Mouse (Mus musculus): Measurements from ENCODE around the gene Pltp. TPM values are rescaled to one million over a fixed set of nuclear protein-coding genes. Genes with fewer than 3 reads are reported as not detected.

Pltp gene
- polyA plus RNA-seq, 1 experiment from 2014 or later = 16.2 TPM

DNA sequence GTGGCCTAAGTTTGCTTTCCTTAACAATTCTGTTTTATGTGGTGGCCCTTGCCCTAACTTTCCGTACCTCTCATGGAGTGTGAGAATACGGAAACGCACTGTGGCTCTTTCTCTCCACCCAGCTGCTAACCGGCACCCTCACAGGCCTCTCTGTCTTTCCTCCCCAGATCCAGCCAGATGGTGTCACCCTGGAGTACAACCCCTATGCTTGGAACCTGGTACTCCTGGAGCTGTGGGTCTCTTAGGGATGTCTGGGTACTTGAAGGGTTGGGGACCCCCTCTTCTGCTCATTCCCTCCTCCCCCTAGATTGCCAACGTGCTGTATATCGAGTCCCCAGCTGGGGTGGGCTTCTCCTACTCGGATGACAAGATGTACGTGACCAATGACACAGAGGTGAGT lies 23.0 kb downstream of the Pltp start:
- peak overlapping the region; percentile 61 for H3K9ac ChIP-seq (ENCODE audit: low read depth, low read length)
- H3K9me3 ChIP-seq (ENCODE audit: control insufficient read depth) = no peaks in the 10 kb centered on the region
- peaks cover 34% of the 10 kb centered on the region for H3K36me3 ChIP-seq (ENCODE audit: control insufficient read depth, insufficient read depth)
- TF ChIP-seq CTCF (IDR thresholded peaks at IDR 0.05; ENCODE audit: low read depth) = peak; percentile 49
- H3K4me3 ChIP-seq (ENCODE audit: low read depth, low read length) = peak overlapping the region; percentile 57
- WGBS = 39% methylated on average over 8 of the region's 8 CpGs
- H3K4me1 ChIP-seq (replicated peaks; ENCODE audit: control insufficient read depth, insufficient read depth, low read length) = 0 out of 2 replicates have a peak, but pooled peaks cover 3% of the 10 kb centered on the region
- no peak for ATAC-seq
- H3K27me3 ChIP-seq (replicated peaks; ENCODE audit: control insufficient read depth, insufficient read depth, low read length) = no peaks in the 10 kb centered on the region
- H3K4me2 ChIP-seq (replicated peaks; ENCODE audit: low read depth) = peak overlapping the region; percentile 92
- H3K27ac ChIP-seq (ENCODE audit: low read depth, low read length) = peak overlapping the region; percentile 83

DNA sequence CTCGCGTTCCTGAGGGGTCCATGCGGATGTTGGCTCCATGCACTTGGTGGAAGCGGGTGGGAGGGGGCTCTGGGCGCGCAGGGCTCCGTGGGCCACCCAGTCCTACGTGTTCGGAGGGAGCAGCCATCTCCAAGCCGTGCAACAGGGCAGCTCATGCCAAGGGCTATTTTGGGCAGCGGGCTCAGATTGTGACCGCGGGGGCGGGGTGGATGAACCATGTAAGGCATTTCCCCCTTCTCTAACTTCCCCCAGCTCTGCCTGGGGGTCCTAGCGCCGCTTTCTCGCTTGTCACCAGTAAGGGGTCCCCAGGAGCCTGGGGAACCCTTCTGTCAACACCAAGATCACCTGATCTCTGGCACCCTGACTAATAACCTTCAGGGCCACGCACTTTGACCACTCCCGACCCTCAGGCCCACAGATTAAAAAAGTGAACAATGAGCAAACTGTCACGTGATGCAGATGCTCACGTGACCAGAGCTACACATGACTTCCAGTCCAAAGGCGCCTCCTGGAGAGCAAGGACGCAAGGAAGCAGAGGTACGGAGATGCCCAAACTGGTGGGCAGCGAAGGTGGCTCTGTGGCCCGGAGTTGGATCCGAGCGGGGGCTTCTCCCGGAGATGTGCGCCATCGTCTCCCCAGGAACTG lies 24.1 kb downstream of the Pltp start, which contains the start of gene Neurl2:
TSS of gene Neurl2 (minus strand) at position 143 of the 646 bp plus-strand sequence.
- 0 out of 2 replicates have a peak, but pooled peaks cover 3% of the 10 kb centered on the region for H3K4me1 ChIP-seq (replicated peaks; ENCODE audit: control insufficient read depth, insufficient read depth, low read length)
- under 1% methylated on average over 30 of the region's 31 CpGs for WGBS

GRCm38 (mm10) chr2:164832748-164833301 lies 24.7 kb downstream of the Pltp start, which contains the start of gene Ctsa:
Gene Ctsa (plus strand): TSS chr2:164832873.
- peaks cover 21% of the 10 kb centered on the region for H3K36me3 ChIP-seq (ENCODE audit: control insufficient read depth, insufficient read depth)
- H3K27me3 ChIP-seq (replicated peaks; ENCODE audit: control insufficient read depth, insufficient read depth, low read length) = no peaks in the 10 kb centered on the region
- no peaks in the 10 kb centered on the region for H3K9me3 ChIP-seq (ENCODE audit: control insufficient read depth)
- H3K4me1 ChIP-seq (replicated peaks; ENCODE audit: control insufficient read depth, insufficient read depth, low read length) = 0 out of 2 replicates have a peak, but pooled peaks cover 3% of the 10 kb centered on the region
- peak within 1 kb of the TSS; percentile 83 for H3K27ac ChIP-seq (ENCODE audit: low read depth, low read length)
- TF ChIP-seq CTCF (IDR thresholded peaks at IDR 0.05; ENCODE audit: low read depth) = peak; percentile 87
- peak within 1 kb of the TSS; percentile 57 for H3K4me3 ChIP-seq (ENCODE audit: low read depth, low read length)
- peak; percentile 43 for ATAC-seq
- WGBS = 1% methylated on average over 35 of the region's 35 CpGs
- peak within 1 kb of the TSS; percentile 92 for H3K4me2 ChIP-seq (replicated peaks; ENCODE audit: low read depth)
- peak within 1 kb of the TSS; percentile 61 for H3K9ac ChIP-seq (ENCODE audit: low read depth, low read length)

More for the DNA sequence above, 24.1 kb downstream of the Pltp start, which contains the start of gene Neurl2:
- no peaks in the 10 kb centered on the region for H3K9me3 ChIP-seq (ENCODE audit: control insufficient read depth)
- peak; percentile 52 for ATAC-seq
- H3K27me3 ChIP-seq (replicated peaks; ENCODE audit: control insufficient read depth, insufficient read depth, low read length) = no peaks in the 10 kb centered on the region
- H3K36me3 ChIP-seq (ENCODE audit: control insufficient read depth, insufficient read depth) = peaks cover 23% of the 10 kb centered on the region
- peak; percentile 48 for TF ChIP-seq CTCF (IDR thresholded peaks at IDR 0.05; ENCODE audit: low read depth)
- peak within 1 kb of the TSS; percentile 92 for H3K4me2 ChIP-seq (replicated peaks; ENCODE audit: low read depth)
- peak within 1 kb of the TSS; percentile 61 for H3K9ac ChIP-seq (ENCODE audit: low read depth, low read length)
- peak within 1 kb of the TSS; percentile 57 for H3K4me3 ChIP-seq (ENCODE audit: low read depth, low read length)
- peak within 1 kb of the TSS; percentile 83 for H3K27ac ChIP-seq (ENCODE audit: low read depth, low read length)

- peak overlapping the region; percentile 92 for H3K4me2 ChIP-seq (replicated peaks; ENCODE audit: low read depth)
- peak overlapping the region; percentile 83 for H3K27ac ChIP-seq (ENCODE audit: low read depth, low read length)
- H3K27me3 ChIP-seq (replicated peaks; ENCODE audit: control insufficient read depth, insufficient read depth, low read length) = no peaks in the 10 kb centered on the region
- H3K36me3 ChIP-seq (ENCODE audit: control insufficient read depth, insufficient read depth) = peaks cover 21% of the 10 kb centered on the region
- WGBS = 53% methylated on average over 16 of the region's 16 CpGs
- H3K9me3 ChIP-seq (ENCODE audit: control insufficient read depth) = no peaks in the 10 kb centered on the region
- ATAC-seq = no peak
- H3K9ac ChIP-seq (ENCODE audit: low read depth, low read length) = peak overlapping the region; percentile 61
- TF ChIP-seq CTCF (IDR thresholded peaks at IDR 0.05; ENCODE audit: low read depth) = no peak
- 0 out of 2 replicates have a peak, but pooled peaks cover 3% of the 10 kb centered on the region for H3K4me1 ChIP-seq (replicated peaks; ENCODE audit: control insufficient read depth, insufficient read depth, low read length)
- no peak overlapping the region for H3K4me3 ChIP-seq (ENCODE audit: low read depth, low read length)
These were observed 25.3 kb downstream of the Pltp start for GRCm38 (mm10) chr2:164832032-164832747.

- Histone ChIP-seq H3K4me3 (ENCODE audit: low read depth, low read length) (no peak overlapping the region), H3K9me3 (ENCODE audit: control insufficient read depth) (no peaks in the 10 kb centered on the region), H3K4me2 (replicated peaks; ENCODE audit: low read depth) (no peak overlapping the region), H3K4me1 (replicated peaks; ENCODE audit: control insufficient read depth, insufficient read depth, low read length) (0 out of 2 replicates have a peak, but pooled peaks cover 3% of the 10 kb centered on the region), H3K9ac (ENCODE audit: low read depth, low read length) (no peak overlapping the region), H3K27ac (ENCODE audit: low read depth, low read length) (no peak overlapping the region; the same call in 1 of the 2 replicates), H3K27me3 (replicated peaks; ENCODE audit: control insufficient read depth, insufficient read depth, low read length) (no peaks in the 10 kb centered on the region), H3K36me3 (ENCODE audit: control insufficient read depth, insufficient read depth) (peaks cover 22% of the 10 kb centered on the region)
- no peak for TF ChIP-seq CTCF (IDR thresholded peaks at IDR 0.05; ENCODE audit: low read depth)
- peak; percentile 22; the same call in 1 of the 2 replicates for ATAC-seq
- WGBS = 66% methylated on average over 10 of the region's 10 CpGs
These were observed 26.5 kb downstream of the Pltp start for GRCm38 (mm10) chr2:164831029-164831428.

- no peak overlapping the region for H3K27ac ChIP-seq (ENCODE audit: low read depth, low read length)
- ATAC-seq = no peak
- no peaks in the 10 kb centered on the region for H3K9me3 ChIP-seq (ENCODE audit: control insufficient read depth)
- no peak overlapping the region for H3K9ac ChIP-seq (ENCODE audit: low read depth, low read length)
- 0 out of 2 replicates have a peak, but pooled peaks cover 3% of the 10 kb centered on the region for H3K4me1 ChIP-seq (replicated peaks; ENCODE audit: control insufficient read depth, insufficient read depth, low read length)
- TF ChIP-seq CTCF (IDR thresholded peaks at IDR 0.05; ENCODE audit: low read depth) = no peak
- H3K27me3 ChIP-seq (replicated peaks; ENCODE audit: control insufficient read depth, insufficient read depth, low read length) = no peaks in the 10 kb centered on the region
- H3K4me2 ChIP-seq (replicated peaks; ENCODE audit: low read depth) = no peak overlapping the region
- peaks cover 34% of the 10 kb centered on the region for H3K36me3 ChIP-seq (ENCODE audit: control insufficient read depth, insufficient read depth)
- H3K4me3 ChIP-seq (ENCODE audit: low read depth, low read length) = no peak overlapping the region
- WGBS = 93% methylated on average over 1 of the region's 1 CpGs
These were observed 28.4 kb downstream of the Pltp start for GRCm38 (mm10) chr2:164829090-164829489.

Measured in intestine, postnatal 0 days (tissue).